Mouse (Mus musculus): ENCODE data around the gene Olfr995. TPM values are rescaled to one million over a fixed set of nuclear protein-coding genes. Genes with fewer than 3 reads are reported as not detected.

Olfr995 gene
- not detected for total RNA-seq (2023)

GRCm38 (mm10) chr2:85443539-85443938, at the start of gene Olfr995:
TSS of gene Olfr995 (minus strand) at chr2:85443639.

GRCm38 (mm10) chr2:85436351-85436750, 7.1 kb downstream of the Olfr995 start, which contains the start of gene Olfr994:
TSS of gene Olfr994 (minus strand) at chr2:85436451.

GRCm38 (mm10) chr2:85414777-85415176, 28.7 kb downstream of the Olfr995 start, which contains the start of gene Olfr993:
TSS of gene Olfr993 (minus strand) at chr2:85414877.

GRCm38 (mm10) chr2:85409369-85409768, 34.1 kb downstream of the Olfr995 start, which contains the start of gene Olfr992:
TSS of gene Olfr992 (minus strand) at chr2:85409469.

Other genes starting within 250 kb of the Olfr995 start
- not detected for gene Lrrc55, start 246.4 kb downstream of the Olfr995 start, total RNA-seq (2023)
- gene Olfr987, start 104.3 kb downstream of the Olfr995 start, total RNA-seq (2023): not detected
- gene Olfr988, start 80.4 kb downstream of the Olfr995 start, total RNA-seq (2023): not detected
- not detected for gene Olfr992, start 34.2 kb downstream of the Olfr995 start, total RNA-seq (2023)
- not detected for gene Olfr993, start 28.8 kb downstream of the Olfr995 start, total RNA-seq (2023)
- not detected for gene Olfr994, start 7.2 kb downstream of the Olfr995 start, total RNA-seq (2023)
- gene 4833423E24Rik, start 75.4 kb upstream of the Olfr995 start, total RNA-seq (2023): not detected
- not detected for gene Olfr996, start 135.6 kb upstream of the Olfr995 start, total RNA-seq (2023)
- gene Olfr998, start 145.3 kb upstream of the Olfr995 start, total RNA-seq (2023): not detected
- gene Olfr1000, start 168.3 kb upstream of the Olfr995 start, total RNA-seq (2023): not detected
- not detected for gene Olfr1002, start 207.1 kb upstream of the Olfr995 start, total RNA-seq (2023)
- gene Olfr154, start 220.8 kb upstream of the Olfr995 start, total RNA-seq (2023): not detected
- gene Olfr1006, start 235.1 kb upstream of the Olfr995 start, total RNA-seq (2023): not detected
- gene Olfr1008, start 245.8 kb upstream of the Olfr995 start, total RNA-seq (2023): not detected